Mouse (Mus musculus) erythroblast, embryonic 14.5 days (primary cell): ENCODE results near the gene Fxyd3. TPM values are rescaled to one million over a fixed set of nuclear protein-coding genes. Genes with fewer than 3 reads are reported as not detected.

Experiments
- H3K27me3 ChIP-seq: 2 replicates; pipeline ENCODE4 v1.6.1; 2012; ENCODE audit warnings: inconsistent platforms; ENCODE audit not compliant: control insufficient read depth
- H3K36me3 ChIP-seq: 2 replicates; pipeline ENCODE4 v1.6.1; 2012; ENCODE audit warnings: mild to moderate bottlenecking, inconsistent platforms; ENCODE audit not compliant: control insufficient read depth
- H3K4me1 ChIP-seq: 2 replicates; pipeline ENCODE4 v1.6.1; 2012; ENCODE audit warnings: inconsistent platforms; ENCODE audit not compliant: control insufficient read depth
- H3K4me3 ChIP-seq: replicated peaks from 2 replicates; pipeline ENCODE3; 2012; ENCODE audit warnings: moderate library complexity, mild to moderate bottlenecking, inconsistent platforms
- H3K9me3 ChIP-seq: 2 replicates; pipeline ENCODE4 v1.6.1; 2012; ENCODE audit warnings: low read length, inconsistent platforms, mixed read lengths; ENCODE audit not compliant: control insufficient read depth
- GATA1 ChIP-seq: IDR thresholded peaks from 2 replicates; pipeline ENCODE4 v1.6.1; 2012; ENCODE audit warnings: low read length, inconsistent platforms, mixed read lengths
- TAL1 ChIP-seq: IDR thresholded peaks from 3 replicates; pipeline ENCODE4 v1.6.1; 2012; ENCODE audit warnings: low read length, inconsistent platforms, mixed read lengths
- polyA plus RNA-seq: library from polyadenylated mRNA; stranded (reverse); fragments of >175 nt; gene quantifications from 2 replicates; pipeline ENCODE4 v1.2.3, GENCODE M21; 2012

Gene Fxyd3
- polyA plus RNA-seq, 1 experiment: not detected

DNA sequence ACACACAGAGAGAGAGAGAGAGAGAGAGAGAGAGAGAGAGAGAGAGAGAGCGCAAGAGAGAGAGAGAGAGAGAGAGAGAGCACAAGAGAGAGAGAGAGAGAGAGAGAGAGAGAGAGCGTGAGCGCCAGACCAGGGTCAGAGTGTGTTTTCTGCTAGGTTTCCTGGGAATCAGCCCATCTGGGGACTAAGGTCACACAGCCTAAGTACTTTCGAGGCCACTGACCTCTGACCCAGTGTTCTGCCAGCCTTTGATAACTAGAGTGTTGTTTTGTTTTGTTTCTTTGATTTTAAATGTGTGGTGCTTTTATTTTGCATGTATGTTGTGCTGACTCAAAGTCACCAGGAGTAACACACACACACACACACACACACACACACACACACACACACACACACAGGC is 20.6 kb downstream of the Fxyd3 start:
- no peak for TF ChIP-seq TAL1
- no peak for TF ChIP-seq GATA1
- H3K9me3 ChIP-seq: no peaks in the 10 kb centered on the region
- H3K4me3 ChIP-seq: no peak overlapping the region
- no peaks in the 10 kb centered on the region; the same call in 1 of the 2 replicates for H3K4me1 ChIP-seq
- H3K36me3 ChIP-seq: no peaks in the 10 kb centered on the region
- peaks cover 27% of the 10 kb centered on the region for H3K27me3 ChIP-seq

GRCm38 (mm10) chr7:31055354-31055824 is 21.1 kb downstream of the Fxyd3 start:
- no peaks in the 10 kb centered on the region; the same call in 1 of the 2 replicates for H3K4me1 ChIP-seq
- no peaks in the 10 kb centered on the region for H3K36me3 ChIP-seq
- TF ChIP-seq TAL1 (no peak), GATA1 (no peak)
- H3K27me3 ChIP-seq: peaks cover 32% of the 10 kb centered on the region
- H3K4me3 ChIP-seq: peak overlapping the region; percentile 20
- H3K9me3 ChIP-seq: no peaks in the 10 kb centered on the region

DNA sequence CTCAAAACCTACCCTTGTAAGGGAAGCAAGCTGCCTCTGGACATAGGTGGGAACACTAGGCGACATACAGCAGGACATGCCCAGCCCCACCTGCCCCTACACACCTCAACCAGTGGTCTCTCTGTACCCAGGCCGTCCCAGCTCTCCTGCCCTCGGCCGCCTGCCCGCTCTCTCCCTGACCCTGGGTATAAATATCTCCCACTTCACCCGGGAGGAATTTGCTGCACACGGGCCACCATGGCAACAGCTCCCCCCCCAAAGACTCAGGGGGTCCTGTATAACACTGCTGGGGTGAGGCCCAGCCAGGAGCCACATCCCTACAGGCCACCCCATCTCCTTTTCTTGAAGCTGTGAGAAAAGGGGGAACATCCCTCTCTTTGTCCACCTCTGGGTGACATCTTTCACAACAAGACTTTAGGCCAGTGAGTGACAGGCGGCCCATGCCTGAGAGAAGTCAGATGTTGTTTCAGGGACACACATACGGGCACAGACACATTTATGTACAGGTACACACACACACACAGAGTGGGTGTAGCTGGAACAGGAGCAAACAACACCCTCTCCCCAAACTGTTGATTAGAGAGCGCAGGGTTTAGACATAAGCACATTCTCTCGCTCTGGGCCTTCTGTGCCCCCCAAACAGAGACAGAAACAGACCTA is 21.7 kb downstream of the Fxyd3 start:
- Histone ChIP-seq H3K36me3 (no peaks in the 10 kb centered on the region), H3K4me1 (no peaks in the 10 kb centered on the region; the same call in 1 of the 2 replicates), H3K9me3 (no peaks in the 10 kb centered on the region), H3K4me3 (peak overlapping the region; percentile 26), H3K27me3 (peaks cover 37% of the 10 kb centered on the region)
- TF ChIP-seq GATA1: no peak
- no peak for TF ChIP-seq TAL1

GRCm38 (mm10) chr7:31053882-31054447 is 22.5 kb downstream of the Fxyd3 start:
- TF ChIP-seq GATA1 (no peak), TAL1 (no peak)
- H3K36me3 ChIP-seq: no peaks in the 10 kb centered on the region
- H3K9me3 ChIP-seq: no peaks in the 10 kb centered on the region
- H3K4me3 ChIP-seq: no peak overlapping the region
- peaks cover 44% of the 10 kb centered on the region for H3K27me3 ChIP-seq
- H3K4me1 ChIP-seq: no peaks in the 10 kb centered on the region; the same call in 1 of the 2 replicates

DNA sequence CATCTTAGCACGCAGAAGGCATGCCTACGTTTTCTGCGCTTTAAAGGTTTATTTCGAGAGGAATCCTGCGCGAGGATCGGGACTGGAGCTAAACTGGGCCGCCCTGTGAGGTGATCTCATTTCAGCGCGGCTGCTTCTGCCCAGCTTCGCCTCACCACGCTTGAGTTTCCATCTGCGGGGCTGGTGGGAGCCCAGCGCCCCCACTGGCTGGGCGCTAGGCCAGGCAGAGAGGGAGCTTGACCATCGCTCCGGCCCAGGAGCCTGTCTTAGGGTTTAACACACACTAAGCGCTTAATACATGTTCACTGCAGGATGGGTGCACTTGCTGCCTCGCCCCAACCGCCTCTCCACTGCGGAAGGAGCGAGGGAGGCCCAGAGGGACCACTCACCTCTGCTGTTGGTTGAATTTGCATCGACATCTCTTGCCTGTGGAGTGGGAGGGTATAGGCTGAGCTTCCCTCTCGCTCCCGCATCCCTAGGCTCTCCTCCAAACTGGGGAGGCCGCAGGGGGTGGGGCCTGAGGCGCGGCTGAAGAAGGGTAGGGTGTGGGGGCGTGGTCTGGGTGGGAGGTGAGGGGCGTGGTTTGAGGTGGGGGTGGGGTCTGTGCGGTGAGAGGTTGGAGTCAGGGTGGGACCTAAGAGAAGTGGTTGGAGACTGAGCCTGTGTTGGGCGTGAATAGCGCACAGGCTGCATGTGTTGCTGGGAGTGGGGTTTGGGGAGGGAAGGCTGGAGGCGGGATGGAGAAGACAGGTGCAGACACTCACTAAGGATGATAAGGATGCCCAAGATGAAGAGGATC is 23.7 kb downstream of the Fxyd3 start:
- no peaks in the 10 kb centered on the region; the same call in 1 of the 2 replicates for H3K4me1 ChIP-seq
- no peaks in the 10 kb centered on the region for H3K9me3 ChIP-seq
- H3K4me3 ChIP-seq: no peak overlapping the region
- no peaks in the 10 kb centered on the region for H3K36me3 ChIP-seq
- peaks cover 44% of the 10 kb centered on the region for H3K27me3 ChIP-seq
- TF ChIP-seq GATA1: no peak
- TF ChIP-seq TAL1: no peak

GRCm38 (mm10) chr7:31052251-31052635 is 24.3 kb downstream of the Fxyd3 start:
- Histone ChIP-seq H3K36me3 (no peaks in the 10 kb centered on the region), H3K4me1 (no peaks in the 10 kb centered on the region; the same call in 1 of the 2 replicates), H3K4me3 (no peak overlapping the region), H3K9me3 (no peaks in the 10 kb centered on the region), H3K27me3 (peaks cover 44% of the 10 kb centered on the region)
- no peak for TF ChIP-seq GATA1
- no peak for TF ChIP-seq TAL1

GRCm38 (mm10) chr7:31051321-31052021 is 25.0 kb downstream of the Fxyd3 start, which contains the start of gene Fxyd7:
Fxyd7 (minus strand) TSS chr7:31051467.
- Histone ChIP-seq H3K27me3 (peaks cover 44% of the 10 kb centered on the region), H3K4me3 (no peak within 1 kb of the TSS), H3K9me3 (no peaks in the 10 kb centered on the region), H3K4me1 (no peaks in the 10 kb centered on the region; the same call in 1 of the 2 replicates), H3K36me3 (no peaks in the 10 kb centered on the region)
- no peak for TF ChIP-seq GATA1
- no peak for TF ChIP-seq TAL1

DNA sequence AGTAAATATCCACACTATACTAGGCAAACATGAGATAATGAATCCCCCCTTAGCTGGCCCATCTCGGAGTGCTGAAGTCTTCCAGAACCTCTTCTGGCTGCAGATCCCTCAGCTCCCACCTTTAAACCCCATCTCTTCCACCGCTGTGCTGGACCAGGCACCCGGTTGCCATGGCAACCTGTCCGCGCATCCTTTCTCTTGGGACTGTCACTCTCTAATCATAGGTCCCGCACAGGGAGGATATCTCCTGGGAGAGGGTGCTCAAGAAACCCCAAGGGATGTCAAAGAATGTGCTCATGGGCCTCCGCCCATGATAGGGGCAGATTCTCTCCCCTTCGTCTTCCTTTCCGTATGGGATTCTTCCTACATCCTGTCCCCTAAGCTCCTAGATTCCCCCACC is 25.6 kb downstream of the Fxyd3 start:
- Histone ChIP-seq H3K9me3 (no peaks in the 10 kb centered on the region), H3K4me3 (no peak overlapping the region), H3K27me3 (peaks cover 44% of the 10 kb centered on the region), H3K4me1 (no peaks in the 10 kb centered on the region; the same call in 1 of the 2 replicates), H3K36me3 (no peaks in the 10 kb centered on the region)
- no peak for TF ChIP-seq GATA1
- no peak for TF ChIP-seq TAL1
